Mouse (Mus musculus) ES-Bruce4 (cell line): ENCODE results near the gene Gaa. TPM values are rescaled to one million over a fixed set of nuclear protein-coding genes. Genes with fewer than 3 reads are reported as not detected.

Experiments used
- H3K27ac ChIP-seq: 2 replicates; pipeline ENCODE4 v1.5.1; 2012; ENCODE audit warnings: low read length, inconsistent platforms; ENCODE audit not compliant: insufficient read depth
- H3K27me3 ChIP-seq: 2 replicates; pipeline ENCODE4 v1.6.1; 2012; ENCODE audit warnings: mild to moderate bottlenecking, low read length, inconsistent platforms; ENCODE audit not compliant: control insufficient read depth, poor library complexity, insufficient read depth, severe bottlenecking
- H3K36me3 ChIP-seq: 2 replicates; pipeline ENCODE4 v1.6.1; 2012; ENCODE audit warnings: inconsistent platforms, mild to moderate bottlenecking, low read length, moderate library complexity; ENCODE audit not compliant: control insufficient read depth, poor library complexity, insufficient read depth, severe bottlenecking
- H3K4me1 ChIP-seq: one replicate; pipeline ENCODE4 v1.8.1; 2011; ENCODE audit warnings: low read length; ENCODE audit not compliant: control insufficient read depth, insufficient read depth
- H3K4me3 ChIP-seq: 2 replicates; pipeline ENCODE4 v1.5.1; 2011; ENCODE audit warnings: low read depth, mild to moderate bottlenecking, low read length
- H3K9ac ChIP-seq: 2 replicates; pipeline ENCODE4 v1.6.1; 2012; ENCODE audit warnings: low read depth, mild to moderate bottlenecking, inconsistent platforms; ENCODE audit not compliant: poor library complexity, severe bottlenecking
- H3K9me3 ChIP-seq: replicated peaks from 2 replicates; pipeline ENCODE4 v1.6.1; 2012; ENCODE audit warnings: mild to moderate bottlenecking, low read length, inconsistent platforms; ENCODE audit not compliant: control insufficient read depth, poor library complexity, insufficient read depth, severe bottlenecking
- CTCF ChIP-seq: IDR thresholded peaks from one replicate; pipeline ENCODE4 v1.8.1; 2011; ENCODE audit warnings: low read depth, low read length
- EP300 ChIP-seq: IDR thresholded peaks from 2 replicates; pipeline ENCODE4 v1.6.1; 2011; ENCODE audit warnings: low read depth, low read length; ENCODE audit not compliant: insufficient read depth
- POLR2A ChIP-seq: IDR thresholded peaks from one replicate; pipeline ENCODE4 v1.8.1; 2011; ENCODE audit warnings: low read length; ENCODE audit not compliant: insufficient read depth
- polyA plus RNA-seq: library from polyadenylated mRNA; stranded (reverse); fragments of >200 nt; gene quantifications from 2 replicates; pipeline ENCODE4 v1.2.4, GENCODE M21; 2011; ENCODE audit warnings: low read depth; ENCODE audit not compliant: missing spikeins, insufficient read depth, insufficient read length

Gene Gaa
- polyA plus RNA-seq, 1 experiment = 42.3 TPM

DNA sequence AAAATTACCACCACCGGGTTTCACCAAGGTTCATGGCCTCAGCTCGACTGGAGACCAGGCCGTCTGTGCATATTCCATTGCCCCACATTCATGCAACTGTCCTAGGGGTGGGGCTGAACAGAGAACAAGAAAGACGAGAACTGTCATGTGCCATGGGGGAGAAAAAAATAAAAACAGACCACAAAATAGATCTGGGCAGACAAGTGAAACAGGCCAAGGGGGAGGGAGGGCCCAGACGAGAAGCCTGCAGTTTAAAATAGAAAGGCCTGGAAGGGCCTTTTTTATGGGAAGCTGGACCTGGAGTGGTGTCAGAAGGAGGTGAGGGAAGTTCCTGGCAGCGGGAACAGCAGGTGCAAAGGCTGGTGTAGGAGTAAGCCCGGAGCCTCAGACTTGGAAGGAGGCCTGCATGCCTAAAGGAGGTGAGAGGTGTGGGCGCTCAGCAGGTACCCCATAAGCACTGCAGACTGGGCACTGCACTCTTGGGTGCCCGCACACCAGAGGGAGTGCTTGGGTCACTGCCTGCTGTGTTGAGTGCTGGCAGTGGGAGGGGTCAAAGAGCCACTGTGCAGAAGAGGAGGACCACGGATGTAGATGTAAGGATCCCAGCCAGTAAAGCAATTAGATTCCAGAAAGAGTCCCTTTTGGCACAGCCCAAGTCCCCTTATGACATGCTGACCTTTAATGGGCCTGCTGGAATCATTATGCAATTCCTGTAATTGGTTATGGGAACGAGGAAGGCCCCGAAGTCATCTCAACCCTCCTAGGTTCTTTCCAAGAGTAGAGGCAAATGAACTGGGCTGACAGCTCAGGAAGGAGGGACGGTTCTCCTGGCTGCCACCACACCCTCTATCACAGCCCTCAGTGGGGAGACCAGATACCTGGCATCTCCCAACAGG, 39.3 kb downstream of the Gaa start:
- Histone ChIP-seq H3K27ac (no peak overlapping the region), H3K4me3 (no peak overlapping the region), H3K9me3 (no peaks in the 10 kb centered on the region), H3K9ac (no peak overlapping the region), H3K4me1 (no peaks in the 10 kb centered on the region), H3K27me3 (no peaks in the 10 kb centered on the region), H3K36me3 (no peaks in the 10 kb centered on the region)
- TF ChIP-seq POLR2A = no peak
- TF ChIP-seq CTCF = no peak
- no peak for TF ChIP-seq EP300

DNA sequence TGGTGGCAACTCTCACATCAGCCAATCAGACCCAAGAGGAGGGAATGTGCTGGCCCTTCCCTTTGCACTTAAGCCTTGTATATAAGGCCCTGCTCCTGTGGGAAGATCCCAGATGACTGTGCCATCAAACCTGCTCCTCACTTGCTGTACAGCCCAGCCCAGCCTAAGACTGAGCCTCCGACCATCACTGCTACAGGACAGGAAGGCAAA, 39.9 kb downstream of the Gaa start, which contains the start of gene Card14:
TSS of gene Card14 (plus strand) at position 111 of the 210 bp plus-strand sequence.
- H3K9me3 ChIP-seq = no peaks in the 10 kb centered on the region
- H3K27me3 ChIP-seq = no peaks in the 10 kb centered on the region
- no peaks in the 10 kb centered on the region for H3K36me3 ChIP-seq
- H3K9ac ChIP-seq = no peak within 1 kb of the TSS
- no peaks in the 10 kb centered on the region for H3K4me1 ChIP-seq
- H3K27ac ChIP-seq = no peak within 1 kb of the TSS
- H3K4me3 ChIP-seq = no peak within 1 kb of the TSS
- TF ChIP-seq POLR2A = no peak
- no peak for TF ChIP-seq CTCF
- TF ChIP-seq EP300 = no peak

- Histone ChIP-seq H3K9me3 (no peaks in the 10 kb centered on the region), H3K9ac (no peak overlapping the region), H3K4me3 (no peak overlapping the region), H3K36me3 (no peaks in the 10 kb centered on the region), H3K27ac (no peak overlapping the region), H3K4me1 (no peaks in the 10 kb centered on the region), H3K27me3 (no peaks in the 10 kb centered on the region)
- TF ChIP-seq POLR2A (no peak), CTCF (no peak), EP300 (no peak)
These were observed 40.2 kb downstream of the Gaa start for GRCm38 (mm10) chr11:119307916-119308315.

- no peak overlapping the region for H3K27ac ChIP-seq
- H3K9me3 ChIP-seq = no peaks in the 10 kb centered on the region
- no peak for TF ChIP-seq EP300
- no peak for TF ChIP-seq POLR2A
- no peak for TF ChIP-seq CTCF
- no peaks in the 10 kb centered on the region for H3K36me3 ChIP-seq
- H3K27me3 ChIP-seq = no peaks in the 10 kb centered on the region
- H3K4me1 ChIP-seq = no peaks in the 10 kb centered on the region
- no peak overlapping the region for H3K4me3 ChIP-seq
- no peak overlapping the region for H3K9ac ChIP-seq
These were observed 42.9 kb downstream of the Gaa start for GRCm38 (mm10) chr11:119310621-119311020.

GRCm38 (mm10) chr11:119314252-119314936, 46.7 kb downstream of the Gaa start:
- Histone ChIP-seq H3K27ac (no peak overlapping the region), H3K27me3 (no peaks in the 10 kb centered on the region), H3K9ac (no peak overlapping the region), H3K36me3 (no peaks in the 10 kb centered on the region), H3K9me3 (no peaks in the 10 kb centered on the region), H3K4me3 (no peak overlapping the region), H3K4me1 (no peaks in the 10 kb centered on the region)
- no peak for TF ChIP-seq CTCF
- TF ChIP-seq EP300 = no peak
- no peak for TF ChIP-seq POLR2A

GRCm38 (mm10) chr11:119316720-119317119, 49.0 kb downstream of the Gaa start:
- no peak for TF ChIP-seq POLR2A
- no peak for TF ChIP-seq EP300
- TF ChIP-seq CTCF = no peak
- Histone ChIP-seq H3K9ac (no peak overlapping the region), H3K4me1 (no peaks in the 10 kb centered on the region), H3K27me3 (no peaks in the 10 kb centered on the region), H3K4me3 (no peak overlapping the region), H3K36me3 (no peaks in the 10 kb centered on the region), H3K9me3 (no peaks in the 10 kb centered on the region), H3K27ac (no peak overlapping the region)
